Mouse (Mus musculus): Measurements from ENCODE around the gene Dnah2.
"Not testable (repeated sequence)": the region's sequence is repeated elsewhere in the genome, so short reads cannot be mapped to it uniquely, and the experiment has no call there.

DNA sequence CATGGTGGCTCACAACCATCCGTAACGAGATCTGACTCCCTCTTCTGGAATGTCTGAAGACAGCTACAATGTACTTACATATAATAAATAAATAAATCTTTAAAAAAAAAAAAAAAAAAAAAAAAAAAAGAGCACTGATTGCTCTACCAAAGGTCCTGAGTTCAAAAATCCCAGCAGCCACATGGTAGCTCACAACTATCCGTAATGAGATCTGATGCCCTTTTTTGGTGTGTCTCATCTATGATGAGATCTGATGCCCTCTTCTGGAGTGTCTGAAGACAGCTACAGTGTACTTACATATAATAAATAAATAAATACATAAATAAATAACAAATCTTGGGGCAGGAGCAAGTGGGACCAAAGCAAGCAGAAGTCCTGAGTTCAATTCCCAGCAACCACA lies 7.2 kb downstream of the Dnah2 start:
- TF ChIP-seq EP300, CTCF (IDR thresholded peaks at IDR 0.05): not testable (repeated sequence)

All from lung, postnatal 0 days (tissue).